Mouse (Mus musculus): ENCODE results near the gene Gnb3. TPM values are rescaled to one million over a fixed set of nuclear protein-coding genes. Genes with fewer than 3 reads are reported as not detected.
"Not testable (repeated sequence)": the region's sequence is repeated elsewhere in the genome, so short reads cannot be mapped to it uniquely, and the experiment has no call there.

Gene Gnb3
- polyA plus RNA-seq, 1 experiment from 2014 or later: 4.2 TPM

DNA sequence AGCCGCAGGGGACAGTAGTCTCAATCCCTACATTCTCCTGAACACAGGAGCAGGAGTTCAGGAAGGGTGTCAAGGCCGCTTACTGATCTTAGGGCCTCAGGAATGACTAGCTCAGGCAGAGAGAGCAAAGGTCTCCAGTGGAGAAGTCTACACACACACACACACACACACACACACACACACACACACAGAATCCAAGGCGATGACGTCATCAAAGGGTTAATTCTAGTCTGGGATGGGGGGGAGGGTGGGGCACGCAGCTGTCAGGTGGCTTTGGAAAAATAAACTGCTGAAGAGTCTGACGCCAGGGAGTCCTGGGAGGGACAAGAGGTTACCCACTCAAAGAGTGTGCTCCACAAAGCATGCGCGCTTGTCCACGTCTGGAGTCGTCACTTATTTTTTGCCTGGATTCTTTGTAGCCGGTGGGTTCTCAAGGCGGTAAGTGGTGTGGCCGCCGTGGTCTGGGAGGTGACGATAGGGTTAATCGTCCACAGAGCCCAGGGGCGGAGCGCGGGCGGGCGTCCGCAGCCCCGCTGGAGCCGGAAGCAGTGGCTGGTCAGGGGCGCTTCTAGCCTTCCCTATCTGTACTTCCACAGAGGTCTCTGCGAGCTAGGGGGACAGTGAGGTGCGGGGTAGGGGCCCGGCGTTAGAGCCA is 31.6 kb downstream of the Gnb3 start, which contains the start of gene Spsb2:
Gene Spsb2, plus strand, starts transcription at position 304 of the 655 bp plus-strand sequence.
- H3K4me3 ChIP-seq (ENCODE audit: low read length): peak within 1 kb of the TSS; percentile 79
- H3K27me3 ChIP-seq (ENCODE audit: control insufficient read depth, insufficient read depth, low read length): no peaks in the 10 kb centered on the region
- H3K9me3 ChIP-seq (replicated peaks; ENCODE audit: control insufficient read depth, low read length): no peaks in the 10 kb centered on the region
- peak within 1 kb of the TSS; percentile 92 for H3K9ac ChIP-seq (ENCODE audit: low read length)
- WGBS: 4% methylated on average over 29 of the region's 29 CpGs
- H3K4me1 ChIP-seq (ENCODE audit: control insufficient read depth, insufficient read depth, low read length): peaks cover 59% of the 10 kb centered on the region
- peak within 1 kb of the TSS; percentile 100 for H3K4me2 ChIP-seq (ENCODE audit: low read depth, low read length)
- peaks cover 18% of the 10 kb centered on the region for H3K36me3 ChIP-seq (ENCODE audit: control insufficient read depth, insufficient read depth)
- peak within 1 kb of the TSS; percentile 92 for H3K27ac ChIP-seq (ENCODE audit: low read length)
- ATAC-seq (replicated peaks; ENCODE audit: extremely low read depth, insufficient read depth, low FRiP score): peak; percentile 43

DNA sequence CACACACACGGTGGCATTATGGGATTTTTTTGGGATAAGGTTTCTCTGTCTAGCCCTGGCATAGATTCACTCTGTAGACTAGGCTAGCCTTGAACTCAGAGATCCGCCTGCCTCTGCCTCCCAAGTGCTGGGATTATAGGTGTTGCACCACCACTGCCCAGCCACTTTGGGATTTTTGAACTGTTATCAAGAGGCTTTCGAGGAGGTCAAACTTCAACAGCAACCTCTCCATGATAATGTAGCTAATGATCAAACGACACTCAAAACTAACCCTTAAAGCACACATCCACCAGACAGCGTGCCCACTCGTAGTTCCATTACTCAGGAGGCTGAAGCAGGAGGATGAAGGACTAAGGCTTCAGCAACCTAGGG is 32.1 kb downstream of the Gnb3 start:
- Histone ChIP-seq H3K4me3 (ENCODE audit: low read length) (peak overlapping the region; percentile 79), H3K4me2 (ENCODE audit: low read depth, low read length) (peak overlapping the region; percentile 100), H3K36me3 (ENCODE audit: control insufficient read depth, insufficient read depth) (peaks cover 18% of the 10 kb centered on the region), H3K4me1 (ENCODE audit: control insufficient read depth, insufficient read depth, low read length) (peaks cover 58% of the 10 kb centered on the region), H3K9me3 (replicated peaks; ENCODE audit: control insufficient read depth, low read length) (no peaks in the 10 kb centered on the region), H3K27ac (ENCODE audit: low read length) (peak overlapping the region; percentile 92), H3K9ac (ENCODE audit: low read length) (peak overlapping the region; percentile 92), H3K27me3 (ENCODE audit: control insufficient read depth, insufficient read depth, low read length) (no peaks in the 10 kb centered on the region)
- no peak for ATAC-seq (replicated peaks; ENCODE audit: extremely low read depth, insufficient read depth, low FRiP score)
- WGBS: 65% methylated on average over 6 of the region's 6 CpGs

DNA sequence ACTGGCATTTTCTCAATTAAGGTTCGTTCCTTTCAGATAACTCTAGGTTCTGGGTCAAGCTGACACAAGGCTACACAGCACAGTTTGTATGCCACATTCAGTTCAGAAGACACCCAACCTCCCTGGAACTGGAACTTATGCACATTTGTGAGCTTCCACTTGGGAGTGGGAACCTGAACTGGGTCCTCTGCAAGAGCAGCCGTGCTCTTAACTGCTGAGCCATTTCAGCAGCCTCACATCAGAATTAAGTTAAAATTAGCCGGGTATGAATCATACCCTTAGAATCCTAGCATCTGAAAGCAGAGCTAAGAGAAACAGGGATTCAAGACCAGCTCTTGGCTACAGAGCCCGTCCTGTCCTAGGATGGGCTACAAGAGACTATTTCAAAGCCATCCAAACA is 32.7 kb downstream of the Gnb3 start:
- peak overlapping the region; percentile 26; the same call in 1 of the 2 replicates for H3K9ac ChIP-seq (ENCODE audit: low read length)
- ATAC-seq (replicated peaks; ENCODE audit: extremely low read depth, insufficient read depth, low FRiP score): no peak
- H3K4me2 ChIP-seq (ENCODE audit: low read depth, low read length): no peak overlapping the region
- H3K9me3 ChIP-seq (replicated peaks; ENCODE audit: control insufficient read depth, low read length): no peaks in the 10 kb centered on the region
- no peak overlapping the region for H3K4me3 ChIP-seq (ENCODE audit: low read length)
- H3K27me3 ChIP-seq (ENCODE audit: control insufficient read depth, insufficient read depth, low read length): no peaks in the 10 kb centered on the region
- H3K36me3 ChIP-seq (ENCODE audit: control insufficient read depth, insufficient read depth): peaks cover 18% of the 10 kb centered on the region
- peak overlapping the region; percentile 18; the same call in 1 of the 2 replicates for H3K27ac ChIP-seq (ENCODE audit: low read length)
- 47% methylated on average over 4 of the region's 4 CpGs for WGBS
- peaks cover 55% of the 10 kb centered on the region for H3K4me1 ChIP-seq (ENCODE audit: control insufficient read depth, insufficient read depth, low read length)

DNA sequence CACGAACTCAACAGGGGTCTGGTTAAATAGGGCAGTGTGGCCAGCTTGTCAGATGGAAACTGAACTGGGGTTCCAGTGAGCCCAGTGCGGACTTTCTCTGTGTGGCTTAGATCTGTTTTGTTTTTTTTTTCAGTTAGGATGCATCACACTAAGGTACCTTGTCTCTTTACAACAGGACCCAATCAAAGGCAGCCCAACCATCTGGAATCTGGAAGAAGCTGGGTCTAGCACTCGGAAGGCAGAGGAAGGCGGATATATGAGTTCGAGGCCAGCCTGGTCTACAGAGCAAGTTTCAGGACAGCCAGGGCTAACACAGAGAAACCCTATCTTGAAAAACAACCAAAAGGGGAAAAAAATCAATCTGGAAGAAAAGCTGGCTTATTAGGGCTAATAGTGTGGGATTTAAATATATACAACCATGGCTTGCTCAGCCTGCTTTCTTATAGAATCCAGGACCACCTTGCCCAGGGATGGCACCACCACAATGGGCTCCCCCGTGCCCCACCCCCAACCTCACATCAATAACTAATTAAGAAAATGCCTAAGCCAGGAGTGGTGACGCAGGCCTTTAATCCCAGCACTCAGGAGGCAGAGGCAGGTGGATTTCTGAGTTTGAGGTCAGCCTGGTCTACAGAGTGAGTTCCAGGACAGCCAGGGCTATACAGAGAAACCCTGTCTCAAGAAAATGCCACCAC is 33.5 kb downstream of the Gnb3 start:
- H3K27ac ChIP-seq (ENCODE audit: low read length): peak overlapping the region; percentile 92
- peak overlapping the region; percentile 72 for H3K9ac ChIP-seq (ENCODE audit: low read length)
- 79% methylated on average over 7 of the region's 7 CpGs for WGBS
- peaks cover 47% of the 10 kb centered on the region for H3K4me1 ChIP-seq (ENCODE audit: control insufficient read depth, insufficient read depth, low read length)
- peaks cover 11% of the 10 kb centered on the region for H3K36me3 ChIP-seq (ENCODE audit: control insufficient read depth, insufficient read depth)
- H3K4me2 ChIP-seq (ENCODE audit: low read depth, low read length): peak overlapping the region; percentile 90
- H3K27me3 ChIP-seq (ENCODE audit: control insufficient read depth, insufficient read depth, low read length): no peaks in the 10 kb centered on the region
- ATAC-seq (replicated peaks; ENCODE audit: extremely low read depth, insufficient read depth, low FRiP score): no peak
- no peaks in the 10 kb centered on the region for H3K9me3 ChIP-seq (replicated peaks; ENCODE audit: control insufficient read depth, low read length)
- peak overlapping the region; percentile 61 for H3K4me3 ChIP-seq (ENCODE audit: low read length)

DNA sequence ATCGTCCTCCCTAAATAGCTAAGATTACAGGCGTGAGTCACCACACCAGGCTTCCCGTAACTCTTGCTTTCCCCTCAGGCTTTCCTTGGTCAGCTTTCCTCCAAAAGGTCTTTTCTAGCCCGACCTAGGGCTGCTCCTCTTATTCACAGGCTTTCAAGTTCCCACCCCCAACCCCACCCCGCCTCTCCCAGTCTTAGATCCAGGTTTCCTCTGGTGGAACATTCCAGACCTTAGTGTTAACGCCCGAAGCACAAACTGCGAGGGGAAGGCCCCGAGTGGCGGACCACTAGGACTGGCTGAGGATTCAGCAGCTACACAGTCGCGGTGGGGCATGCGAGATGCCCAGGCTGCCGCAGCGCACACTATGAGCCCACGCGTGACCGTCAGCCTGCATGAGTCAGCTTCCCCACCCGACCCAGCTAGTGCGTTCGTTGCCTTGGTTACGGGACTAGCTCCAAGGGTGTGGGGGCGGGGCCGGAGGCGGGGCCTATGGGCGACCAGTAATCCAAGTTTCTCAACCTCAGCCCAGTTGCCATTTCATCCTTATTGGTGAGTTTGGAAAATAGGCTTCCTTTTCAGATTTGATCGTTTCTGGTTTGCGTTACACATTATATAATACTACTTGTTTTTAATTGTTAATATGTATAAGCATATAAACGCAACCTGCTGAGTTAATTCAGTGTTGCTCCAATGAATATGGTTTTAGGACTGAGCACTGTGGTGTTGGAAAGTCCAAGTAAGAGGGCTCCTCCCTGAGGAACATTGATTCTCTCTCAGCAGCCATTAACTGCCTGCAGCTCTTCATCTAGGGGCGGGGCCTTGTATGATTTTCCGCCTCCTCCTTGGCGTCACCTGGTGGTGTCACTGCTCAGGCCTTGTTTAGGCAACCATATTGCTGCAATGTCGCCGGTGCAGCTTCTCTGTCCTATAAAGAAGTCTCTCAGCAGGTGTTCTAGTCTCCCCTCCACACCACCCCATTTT is 34.4 kb downstream of the Gnb3 start:
- WGBS: 3% methylated on average over 34 of the region's 34 CpGs
- H3K9ac ChIP-seq (ENCODE audit: low read length): peak overlapping the region; percentile 72
- no peaks in the 10 kb centered on the region for H3K9me3 ChIP-seq (replicated peaks; ENCODE audit: control insufficient read depth, low read length)
- peak overlapping the region; percentile 90 for H3K4me2 ChIP-seq (ENCODE audit: low read depth, low read length)
- H3K27me3 ChIP-seq (ENCODE audit: control insufficient read depth, insufficient read depth, low read length): no peaks in the 10 kb centered on the region
- peaks cover 43% of the 10 kb centered on the region for H3K4me1 ChIP-seq (ENCODE audit: control insufficient read depth, insufficient read depth, low read length)
- peak overlapping the region; percentile 92 for H3K27ac ChIP-seq (ENCODE audit: low read length)
- ATAC-seq (replicated peaks; ENCODE audit: extremely low read depth, insufficient read depth, low FRiP score): peak; percentile 77
- peak overlapping the region; percentile 61 for H3K4me3 ChIP-seq (ENCODE audit: low read length)
- peaks cover 6% of the 10 kb centered on the region for H3K36me3 ChIP-seq (ENCODE audit: control insufficient read depth, insufficient read depth)

DNA sequence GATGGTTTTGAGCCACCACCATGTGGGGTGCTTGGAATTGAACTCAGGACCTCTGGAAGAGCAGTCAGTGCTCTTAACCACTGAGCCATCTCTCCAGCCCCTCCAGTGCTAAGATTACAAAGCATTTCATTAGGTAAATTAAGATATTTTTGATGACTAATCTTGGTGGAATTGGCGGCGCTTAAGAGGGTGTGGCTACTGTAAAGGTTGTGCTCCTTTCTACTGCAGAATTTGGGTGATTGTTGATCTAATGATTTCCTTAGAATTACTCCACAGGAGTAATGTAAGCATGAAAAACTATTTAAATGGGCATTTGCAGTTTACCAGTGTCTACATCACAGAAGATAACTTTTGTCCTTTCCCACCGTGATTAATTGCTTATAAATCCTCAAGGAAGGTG is 35.7 kb downstream of the Gnb3 start:
- Histone ChIP-seq H3K4me2 (ENCODE audit: low read depth, low read length) (no peak overlapping the region), H3K27me3 (ENCODE audit: control insufficient read depth, insufficient read depth, low read length) (no peaks in the 10 kb centered on the region), H3K9me3 (replicated peaks; ENCODE audit: control insufficient read depth, low read length) (no peaks in the 10 kb centered on the region), H3K9ac (ENCODE audit: low read length) (no peak overlapping the region), H3K4me1 (ENCODE audit: control insufficient read depth, insufficient read depth, low read length) (peaks cover 31% of the 10 kb centered on the region), H3K27ac (ENCODE audit: low read length) (no peak overlapping the region), H3K36me3 (ENCODE audit: control insufficient read depth, insufficient read depth) (no peaks in the 10 kb centered on the region), H3K4me3 (ENCODE audit: low read length) (no peak overlapping the region)
- no peak for ATAC-seq (replicated peaks; ENCODE audit: extremely low read depth, insufficient read depth, low FRiP score)
- 82% methylated on average over 3 of the region's 3 CpGs for WGBS

DNA sequence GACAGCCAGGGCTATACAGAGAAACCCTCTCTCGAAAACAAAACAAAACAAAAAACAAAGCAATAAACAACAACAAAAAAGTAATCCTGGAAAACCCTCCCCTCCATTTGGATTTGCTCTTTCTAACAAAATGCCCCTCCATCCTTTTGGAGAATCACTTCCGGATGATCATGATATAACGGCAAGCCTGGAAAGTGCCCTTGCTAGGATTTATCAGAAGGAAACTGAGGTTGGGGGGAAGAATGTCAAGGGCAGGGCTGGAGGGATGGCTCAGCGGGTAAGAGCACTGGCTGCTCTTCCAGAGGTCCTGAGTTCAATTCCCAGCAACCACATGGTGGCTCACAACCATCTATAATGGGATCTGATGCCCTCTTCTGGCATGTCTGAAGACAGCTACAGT is 36.4 kb downstream of the Gnb3 start:
- not testable (repeated sequence) for H3K4me3 ChIP-seq (ENCODE audit: low read length); H3K9me3 ChIP-seq (replicated peaks; ENCODE audit: control insufficient read depth, low read length); H3K27ac ChIP-seq (ENCODE audit: low read length); ATAC-seq (replicated peaks; ENCODE audit: extremely low read depth, insufficient read depth, low FRiP score); H3K27me3 ChIP-seq (ENCODE audit: control insufficient read depth, insufficient read depth, low read length); H3K9ac ChIP-seq (ENCODE audit: low read length); H3K36me3 ChIP-seq (ENCODE audit: control insufficient read depth, insufficient read depth); H3K4me2 ChIP-seq (ENCODE audit: low read depth, low read length)
- WGBS: 94% methylated on average over 4 of the region's 4 CpGs
- H3K4me1 ChIP-seq (ENCODE audit: control insufficient read depth, insufficient read depth, low read length): peaks cover 29% of the 10 kb centered on the region

DNA sequence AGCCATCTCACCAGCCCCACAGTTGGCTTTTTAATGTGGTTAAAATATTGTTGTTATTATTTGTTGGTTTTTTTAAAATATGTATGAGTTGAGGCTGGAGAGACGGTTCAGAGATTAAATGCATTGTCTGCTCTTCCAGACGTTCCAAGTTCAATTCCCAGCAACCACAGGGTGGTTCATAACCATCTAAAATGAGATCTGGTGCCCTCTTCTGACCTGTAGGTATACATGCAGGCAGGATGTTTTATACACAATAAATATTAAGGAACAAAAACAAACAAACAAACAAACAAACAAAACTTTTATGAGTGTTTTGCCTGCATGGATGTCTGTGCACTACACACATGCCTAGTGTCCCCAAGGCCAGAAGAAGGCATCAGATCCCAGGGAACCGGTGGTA is 37.0 kb downstream of the Gnb3 start:
- whole genome bisulfite sequencing: 79% methylated on average over 3 of the region's 3 CpGs
- Histone ChIP-seq H3K4me1 (ENCODE audit: control insufficient read depth, insufficient read depth, low read length) (peaks cover 26% of the 10 kb centered on the region), H3K9ac (ENCODE audit: low read length) (no peak overlapping the region), H3K9me3 (replicated peaks; ENCODE audit: control insufficient read depth, low read length) (no peaks in the 10 kb centered on the region), H3K4me2 (ENCODE audit: low read depth, low read length) (no peak overlapping the region), H3K27ac (ENCODE audit: low read length) (no peak overlapping the region), H3K36me3 (ENCODE audit: control insufficient read depth, insufficient read depth) (no peaks in the 10 kb centered on the region), H3K27me3 (ENCODE audit: control insufficient read depth, insufficient read depth, low read length) (no peaks in the 10 kb centered on the region), H3K4me3 (ENCODE audit: low read length) (no peak overlapping the region)
- ATAC-seq (replicated peaks; ENCODE audit: extremely low read depth, insufficient read depth, low FRiP score): no peak

Data from heart, embryonic 16.5 days (tissue).